Comparison of ENCODE assay signal across 40 mouse cellular contexts in genomic region chr13:50445261-50445660, GRCm38 (mm10). TPM values are rescaled to one million over a fixed set of nuclear protein-coding genes. Genes with fewer than 3 reads are reported as not detected.
"Had no signal": no experiment of that assay in that cellular context is flagged by ENCODE, and none has a peak within 500 bp of the region (broad histone marks: within the 10 kb centered on the region; RNA-seq: fewer than 3 reads in every experiment).

No protein-coding gene starts in this region.

- H3K4me3 ChIP-seq: gastrocnemius, adult 2 months; heart, adult 2 months; heart, embryonic 10.5 days; heart, embryonic 12.5 days; hindbrain, embryonic 10.5 days; hindbrain, embryonic 12.5 days; intestine, embryonic 15.5 days; layer of hippocampus, adult 2 months; limb, embryonic 10.5 days; limb, embryonic 12.5 days had no signal

- DNase-seq: gastrocnemius, adult 2 months; gastrocnemius, postnatal 10 days; gastrocnemius, postnatal 25 days; heart, adult 2 months; heart, postnatal 10 days; heart, postnatal 4 days; kidney, adult 18-20 months; kidney, adult 8-10 months; kidney, postnatal 10 days; kidney, postnatal 25 days; kidney, postnatal 4 days; liver had no signal

- H3K9ac ChIP-seq: heart, embryonic 12.5 days; hindbrain, embryonic 12.5 days; hindbrain, embryonic 14.5 days; intestine, embryonic 15.5 days; limb, embryonic 12.5 days had no signal

- H3K4me1 ChIP-seq: heart, embryonic 10.5 days; heart, embryonic 12.5 days; hindbrain, embryonic 10.5 days; hindbrain, embryonic 12.5 days; intestine, embryonic 15.5 days; limb, embryonic 10.5 days; limb, embryonic 12.5 days had no signal

- ATAC-seq: hindbrain, embryonic 16.5 days; inflammation-experienced regulatory T-cells, adult 6 months; intestine, embryonic 15.5 days; intestine, postnatal 0 days had no signal

- H3K36me3 ChIP-seq: heart, embryonic 10.5 days; heart, embryonic 12.5 days; hindbrain, embryonic 10.5 days; hindbrain, embryonic 12.5 days; intestine, embryonic 15.5 days; limb, embryonic 10.5 days; limb, embryonic 12.5 days had no signal

- H3K4me2 ChIP-seq: heart, embryonic 12.5 days; hindbrain, embryonic 12.5 days; hindbrain, embryonic 14.5 days; intestine, embryonic 15.5 days; limb, embryonic 12.5 days; liver, embryonic 11.5 days had no signal

- H3K27me3 ChIP-seq: heart, embryonic 12.5 days; hindbrain, embryonic 12.5 days; intestine, embryonic 15.5 days; limb, embryonic 12.5 days had no signal

- H3K9me3 ChIP-seq: heart, embryonic 10.5 days; heart, embryonic 12.5 days; hindbrain, embryonic 10.5 days; hindbrain, embryonic 12.5 days; intestine, embryonic 15.5 days; limb, embryonic 10.5 days; limb, embryonic 12.5 days had no signal

- H3K27ac ChIP-seq: gastrocnemius, adult 2 months; heart, adult 2 months; heart, embryonic 10.5 days; hindbrain, embryonic 10.5 days; hindbrain, embryonic 12.5 days; hindbrain, embryonic 14.5 days; intestine, embryonic 15.5 days; layer of hippocampus, adult 2 months; limb, embryonic 10.5 days; limb, embryonic 12.5 days had no signal

RNA-seq across cellular contexts. Expression of gene Gm47429, which starts 1.5 kb away (rescaled TPM):
- total RNA-seq: gastrocnemius, adult 2 months; gastrocnemius, postnatal 10 days; gastrocnemius, postnatal 25 days; gastrocnemius, postnatal 4 days; granulocyte monocyte progenitor cell, adult 5-6 weeks; heart, adult 2 months; heart, postnatal 10 days; heart, postnatal 25 days; heart, postnatal 4 days; layer of hippocampus, adult 2 months; layer of hippocampus, postnatal 10 days; layer of hippocampus, postnatal 25 days; left cerebral cortex, adult 18-20 months; left cerebral cortex, adult 8-10 months; left cerebral cortex, postnatal 10 days; left cerebral cortex, postnatal 36 days had no signal
- polyA plus RNA-seq: frontal cortex, adult 2 months; heart, adult 2 months; heart, embryonic 10.5 days; heart, embryonic 12.5 days; heart, embryonic 14.5 days; heart, embryonic 16.5 days; hindbrain, embryonic 10.5 days; hindbrain, embryonic 12.5 days; hindbrain, embryonic 14.5 days; hindbrain, embryonic 16.5 days; inflammation-experienced regulatory T-cells, adult 6 months; intestine, embryonic 15.5 days; intestine, postnatal 0 days; kidney, embryonic 14.5 days; kidney, embryonic 16.5 days; limb, embryonic 10.5 days; limb, embryonic 12.5 days; limb, embryonic 14.5 days; liver, embryonic 11.5 days had no signal

RNA-seq across cellular contexts. Expression of gene Nutm2, which starts 21.8 kb away (rescaled TPM):
- total RNA-seq: gastrocnemius, adult 2 months; gastrocnemius, postnatal 10 days; gastrocnemius, postnatal 25 days; gastrocnemius, postnatal 4 days; granulocyte monocyte progenitor cell, adult 5-6 weeks; heart, adult 2 months; heart, postnatal 10 days; heart, postnatal 25 days; heart, postnatal 4 days; layer of hippocampus, adult 2 months; layer of hippocampus, postnatal 10 days; layer of hippocampus, postnatal 25 days; left cerebral cortex, adult 18-20 months; left cerebral cortex, adult 8-10 months; left cerebral cortex, postnatal 10 days; left cerebral cortex, postnatal 36 days had no signal
- polyA plus RNA-seq: frontal cortex, adult 2 months; heart, adult 2 months; heart, embryonic 10.5 days; heart, embryonic 12.5 days; heart, embryonic 14.5 days; heart, embryonic 16.5 days; hindbrain, embryonic 10.5 days; hindbrain, embryonic 12.5 days; hindbrain, embryonic 14.5 days; hindbrain, embryonic 16.5 days; inflammation-experienced regulatory T-cells, adult 6 months; intestine, embryonic 15.5 days; intestine, postnatal 0 days; kidney, embryonic 14.5 days; kidney, embryonic 16.5 days; limb, embryonic 10.5 days; limb, embryonic 12.5 days; limb, embryonic 14.5 days; liver, embryonic 11.5 days had no signal
